Mouse (Mus musculus) hindbrain, embryonic 11.5 days (tissue): ENCODE results near the gene Best3. TPM values are rescaled to one million over a fixed set of nuclear protein-coding genes. Genes with fewer than 3 reads are reported as not detected.
"Not testable (repeated sequence)": the region's sequence is repeated elsewhere in the genome, so short reads cannot be mapped to it uniquely, and the experiment has no call there.

Experiments used
- ATAC-seq: fragments of 200-750 bp; cut with Nextera tagmentation; 2 replicates; pipeline ENCODE4 v1.8.0; 2017; ENCODE audit warnings: mild to moderate bottlenecking, moderate TSS enrichment, moderate library complexity; ENCODE audit not compliant: low FRiP score
- DNase-seq: peaks from one replicate; pipeline ENCODE4 v3.0.0-alpha.2; 2015; ENCODE audit warnings: low spot score
- H3K27ac ChIP-seq: fragments of 300-500 bp; sonication (generic); 2 replicates; pipeline ENCODE4 v1.5.1; 2014; ENCODE audit warnings: mild to moderate bottlenecking, low read depth, low read length
- H3K27me3 ChIP-seq: fragments of 300-500 bp; sonication (generic); 2 replicates; pipeline ENCODE4 v1.6.1; 2014; ENCODE audit warnings: mild to moderate bottlenecking, low read length, moderate library complexity, mixed read lengths; ENCODE audit not compliant: control insufficient read depth, insufficient read depth
- H3K36me3 ChIP-seq: fragments of 300-500 bp; sonication (generic); 2 replicates; pipeline ENCODE4 v1.6.1; 2014; ENCODE audit warnings: mild to moderate bottlenecking, low read length, moderate library complexity, mixed read lengths; ENCODE audit not compliant: control insufficient read depth, insufficient read depth
- H3K4me1 ChIP-seq: fragments of 300-500 bp; sonication (generic); replicated peaks from 2 replicates; pipeline ENCODE4 v1.6.1; 2014; ENCODE audit warnings: low read length, mixed read lengths; ENCODE audit not compliant: control insufficient read depth, insufficient read depth
- H3K4me2 ChIP-seq: fragments of 300-500 bp; sonication (generic); replicated peaks from 2 replicates; pipeline ENCODE4 v1.6.1; 2014; ENCODE audit warnings: mild to moderate bottlenecking, low read depth, low read length
- H3K4me3 ChIP-seq: fragments of 300-500 bp; sonication (generic); 2 replicates; pipeline ENCODE4 v1.5.1; 2014; ENCODE audit warnings: low read depth, low read length
- H3K9ac ChIP-seq: fragments of 300-500 bp; sonication (generic); 2 replicates; pipeline ENCODE4 v1.6.1; 2014; ENCODE audit warnings: low read depth, low read length
- H3K9me3 ChIP-seq: fragments of 300-500 bp; sonication (generic); 2 replicates; pipeline ENCODE4 v1.6.1; 2016; ENCODE audit warnings: low read length; ENCODE audit not compliant: control insufficient read depth
- WGBS: fragments of 180-500 bp; shearing (Covaris S2); extraction: QIAGEN DNeasy Blood & Tissue Kit; methylation state at CpG from one replicate; pipeline ENCODE4 v1.1.7; 2014; 5-methylcytosine and 5-hydroxymethylcytosine counted together
- polyA plus RNA-seq: library from polyadenylated mRNA; unstranded; fragments of >200 nt; fragmentation: Nextera tagmentation; extraction: Ambion mirVana; gene quantifications from 2 replicates; pipeline ENCODE4 v1.2.1, GENCODE M21; 2014

Gene Best3
- polyA plus RNA-seq, 1 experiment from 2014 or later, result 0.20 TPM

- Histone ChIP-seq H3K9me3 (no peaks in the 10 kb centered on the region), H3K4me3 (no peak overlapping the region), H3K36me3 (no peaks in the 10 kb centered on the region), H3K27me3 (no peaks in the 10 kb centered on the region), H3K4me1 (no peaks in the 10 kb centered on the region), H3K4me2 (no peak overlapping the region), H3K9ac (no peak overlapping the region), H3K27ac (no peak overlapping the region)
- 89% methylated on average over 6 of the region's 6 CpGs for WGBS
- ATAC-seq, result no peak
- DNase-seq, result no peak
Measured at GRCm38 (mm10) chr10:117009691-117010090, 23.6 kb downstream of the Best3 start.

GRCm38 (mm10) chr10:117011047-117011446, 24.9 kb downstream of the Best3 start:
- H3K36me3 ChIP-seq, result no peaks in the 10 kb centered on the region
- WGBS, result 41% methylated on average over 8 of the region's 8 CpGs

GRCm38 (mm10) chr10:117013689-117014390, 27.7 kb downstream of the Best3 start:
- peak; percentile 86 for ATAC-seq
- no peaks in the 10 kb centered on the region for H3K36me3 ChIP-seq
- peak; percentile 58 for DNase-seq
- H3K27me3 ChIP-seq, result no peaks in the 10 kb centered on the region
- no peak overlapping the region for H3K9ac ChIP-seq
- H3K4me3 ChIP-seq, result no peak overlapping the region
- H3K9me3 ChIP-seq, result no peaks in the 10 kb centered on the region
- no peak overlapping the region for H3K27ac ChIP-seq
- no peak overlapping the region for H3K4me2 ChIP-seq
- H3K4me1 ChIP-seq, result no peaks in the 10 kb centered on the region; the same call in 1 of the 2 replicates
- WGBS, result 22% methylated on average over 12 of the region's 12 CpGs

More at GRCm38 (mm10) chr10:117011047-117011446, 24.9 kb downstream of the Best3 start:
- no peak overlapping the region for H3K4me2 ChIP-seq
- no peak overlapping the region for H3K9ac ChIP-seq
- H3K27me3 ChIP-seq, result no peaks in the 10 kb centered on the region
- DNase-seq (no peak), ATAC-seq (no peak)
- no peaks in the 10 kb centered on the region for H3K4me1 ChIP-seq
- no peaks in the 10 kb centered on the region for H3K9me3 ChIP-seq
- no peak overlapping the region for H3K4me3 ChIP-seq
- H3K27ac ChIP-seq, result no peak overlapping the region

GRCm38 (mm10) chr10:117014565-117014964, 28.5 kb downstream of the Best3 start:
- H3K9ac ChIP-seq, result no peak overlapping the region
- H3K27me3 ChIP-seq, result no peaks in the 10 kb centered on the region
- ATAC-seq (no peak), DNase-seq (no peak)
- no peak overlapping the region for H3K4me2 ChIP-seq
- H3K4me3 ChIP-seq, result no peak overlapping the region
- H3K27ac ChIP-seq, result no peak overlapping the region
- no peaks in the 10 kb centered on the region for H3K36me3 ChIP-seq
- H3K9me3 ChIP-seq, result no peaks in the 10 kb centered on the region
- 91% methylated on average over 5 of the region's 5 CpGs for WGBS
- no peaks in the 10 kb centered on the region; the same call in 1 of the 2 replicates for H3K4me1 ChIP-seq

- Histone ChIP-seq H3K27ac (no peak overlapping the region), H3K4me3 (no peak overlapping the region), H3K9me3 (no peaks in the 10 kb centered on the region), H3K4me2 (no peak overlapping the region), H3K9ac (no peak overlapping the region), H3K27me3 (no peaks in the 10 kb centered on the region), H3K4me1 (no peaks in the 10 kb centered on the region; the same call in 1 of the 2 replicates), H3K36me3 (no peaks in the 10 kb centered on the region)
- 45% methylated on average over 7 of the region's 7 CpGs for WGBS
- no peak for ATAC-seq
- no peak for DNase-seq
Measured at GRCm38 (mm10) chr10:117018281-117018840, 32.2 kb downstream of the Best3 start.

- peak overlapping the region; percentile 49; the same call in 1 of the 2 replicates for H3K27ac ChIP-seq
- no peaks in the 10 kb centered on the region for H3K36me3 ChIP-seq
- ATAC-seq, result peak; percentile 75; the same call in 1 of the 2 replicates
- H3K4me2 ChIP-seq, result no peak overlapping the region; the same call in 1 of the 2 replicates
- 13% methylated on average over 21 of the region's 21 CpGs for WGBS
- no peak overlapping the region for H3K9ac ChIP-seq
- DNase-seq, result peak; percentile 53
- no peaks in the 10 kb centered on the region for H3K27me3 ChIP-seq
- H3K9me3 ChIP-seq, result no peaks in the 10 kb centered on the region
- H3K4me3 ChIP-seq, result no peak overlapping the region
- no peaks in the 10 kb centered on the region; the same call in 1 of the 2 replicates for H3K4me1 ChIP-seq
Measured at GRCm38 (mm10) chr10:117021020-117021754, 35.1 kb downstream of the Best3 start.

GRCm38 (mm10) chr10:117023693-117024092, 37.6 kb downstream of the Best3 start:
- no peak for DNase-seq

GRCm38 (mm10) chr10:117025776-117026175, 39.7 kb downstream of the Best3 start:
- H3K9me3 ChIP-seq, H3K4me3 ChIP-seq, H3K27ac ChIP-seq, H3K4me1 ChIP-seq, H3K27me3 ChIP-seq, ATAC-seq, DNase-seq, H3K4me2 ChIP-seq, H3K9ac ChIP-seq, H3K36me3 ChIP-seq: not testable (repeated sequence)

More at GRCm38 (mm10) chr10:117023693-117024092, 37.6 kb downstream of the Best3 start:
- Histone ChIP-seq H3K9me3 (no peaks in the 10 kb centered on the region), H3K27me3 (no peaks in the 10 kb centered on the region), H3K4me2 (no peak overlapping the region), H3K4me1 (no peaks in the 10 kb centered on the region; the same call in 1 of the 2 replicates), H3K36me3 (no peaks in the 10 kb centered on the region), H3K9ac (no peak overlapping the region), H3K4me3 (no peak overlapping the region), H3K27ac (no peak overlapping the region)
- no peak for ATAC-seq
- 70% methylated on average over 16 of the region's 16 CpGs for whole genome bisulfite sequencing
